In genomic region chr7:132903796-132904195, GRCm38 (mm10) we compare ENCODE assay signal across 27 mouse cellular contexts. TPM values are rescaled to one million over a fixed set of nuclear protein-coding genes. Genes with fewer than 3 reads are reported as not detected.
A peak's percentile ranks its signal among the peaks of the same experiment; 100 is the strongest.
DNase-seq lines count a peak whose midpoint lies in the region; ATAC-seq and TF ChIP-seq lines count a peak whose summit lies in the region.
"Had no signal": no experiment of that assay in that cellular context is flagged by ENCODE, and none has a peak within 500 bp of the region (broad histone marks: within the 10 kb centered on the region; RNA-seq: fewer than 3 reads in every experiment).

No protein-coding gene starts in this region.

- H3K36me3 ChIP-seq in liver, postnatal 0 days (replicated peaks; ENCODE audit: insufficient read depth, low read length) = no peaks in the 10 kb centered on the region
- H3K36me3 ChIP-seq in liver, embryonic 11.5 days (ENCODE audit: control insufficient read depth, insufficient read depth, low read length) = no peaks in the 10 kb centered on the region
- H3K36me3 ChIP-seq in E14TG2a.4 (ENCODE audit: insufficient read depth, low read length) = no peaks in the 10 kb centered on the region
- H3K36me3 ChIP-seq: embryonic facial prominence, embryonic 13.5 days; hindbrain, embryonic 15.5 days; midbrain, embryonic 15.5 days had no signal

- no peaks in the 10 kb centered on the region for H3K4me1 ChIP-seq in liver, postnatal 0 days (ENCODE audit: insufficient read depth)
- H3K4me1 ChIP-seq in liver, embryonic 11.5 days (replicated peaks; ENCODE audit: control insufficient read depth, insufficient read depth, low read length) = no peaks in the 10 kb centered on the region
- no peaks in the 10 kb centered on the region; the same call in 1 of the 2 replicates for H3K4me1 ChIP-seq in E14TG2a.4 (replicated peaks; ENCODE audit: low read depth, low read length)
- H3K4me1 ChIP-seq: embryonic facial prominence, embryonic 13.5 days; forebrain, embryonic 13.5 days; hindbrain, embryonic 15.5 days; midbrain, embryonic 15.5 days had no signal

- intact Hi-C loops in heart, postnatal 14 days (cut with DNase I) = no loop called here

- H3K4me2 ChIP-seq in liver, postnatal 0 days (ENCODE audit: low read depth, low read length) = no peak overlapping the region
- H3K4me2 ChIP-seq in liver, embryonic 11.5 days = no peak overlapping the region
- H3K4me2 ChIP-seq: embryonic facial prominence, embryonic 13.5 days; forebrain, embryonic 13.5 days; hindbrain, embryonic 15.5 days; midbrain, embryonic 15.5 days had no signal

- no peak for TF ChIP-seq EP300 in liver, postnatal 0 days (IDR thresholded peaks at IDR 0.05; ENCODE audit: low read depth)

- H3K9me3 ChIP-seq in liver, postnatal 0 days (ENCODE audit: low read length) = no peaks in the 10 kb centered on the region
- peaks cover 4% of the 10 kb centered on the region; the same call in 1 of the 2 replicates for H3K9me3 ChIP-seq in liver, embryonic 11.5 days (ENCODE audit: control insufficient read depth, low read length)
- peaks cover 15% of the 10 kb centered on the region for H3K9me3 ChIP-seq in E14TG2a.4 (ENCODE audit: low read length)
- H3K9me3 ChIP-seq: forebrain, embryonic 13.5 days; hindbrain, embryonic 15.5 days; midbrain, embryonic 15.5 days had no signal

- H3K27ac ChIP-seq in liver, postnatal 0 days (ENCODE audit: low read depth) = no peak overlapping the region
- no peak overlapping the region for H3K27ac ChIP-seq in liver, embryonic 11.5 days (ENCODE audit: low read depth, low read length)
- H3K27ac ChIP-seq: embryonic facial prominence, embryonic 13.5 days; forebrain, embryonic 13.5 days; hindbrain, embryonic 15.5 days; midbrain, embryonic 15.5 days had no signal

- WGBS in liver, postnatal 0 days (ENCODE audit: insufficient replicate concordance) = 57% methylated on average over 3 of the region's 3 CpGs
- 63% methylated on average over 3 of the region's 3 CpGs for WGBS in liver, embryonic 11.5 days

- H3K27me3 ChIP-seq in liver, postnatal 0 days (ENCODE audit: insufficient read depth, low read length) = no peaks in the 10 kb centered on the region
- H3K27me3 ChIP-seq in liver, embryonic 11.5 days (replicated peaks; ENCODE audit: control insufficient read depth, insufficient read depth, low read length) = no peaks in the 10 kb centered on the region
- peaks cover 8% of the 10 kb centered on the region for H3K27me3 ChIP-seq in E14TG2a.4 (ENCODE audit: insufficient read depth, low read length)
- H3K27me3 ChIP-seq: embryonic facial prominence, embryonic 13.5 days; forebrain, embryonic 13.5 days; hindbrain, embryonic 15.5 days; midbrain, embryonic 15.5 days had no signal

- H3K4me3 ChIP-seq in liver, postnatal 0 days (ENCODE audit: low read depth, low read length) = no peak overlapping the region
- no peak overlapping the region for H3K4me3 ChIP-seq in liver, embryonic 11.5 days (ENCODE audit: low read depth, low read length)
- no peak overlapping the region for H3K4me3 ChIP-seq in E14TG2a.4 (replicated peaks; ENCODE audit: low read length)
- H3K4me3 ChIP-seq: embryonic facial prominence, embryonic 13.5 days; erythroblast, embryonic 14.5 days; forebrain, embryonic 13.5 days; hindbrain, embryonic 15.5 days; megakaryocyte, embryonic 14.5 days; midbrain, embryonic 15.5 days; myocyte had no signal

- TF ChIP-seq CTCF in liver, postnatal 0 days (IDR thresholded peaks at IDR 0.05; ENCODE audit: low read depth) = 0 out of 2 replicates have a peak, but pooled peaks have one; percentile 17
- TF ChIP-seq CTCF in E14TG2a.4 (conservative IDR thresholded peaks at IDR 0.05; ENCODE audit: low read length) = 0 out of 2 replicates have a peak, but pooled peaks have one; percentile 19

- ATAC-seq in liver, postnatal 0 days = no peak
- no peak for ATAC-seq in liver, embryonic 11.5 days (replicated peaks; ENCODE audit: low FRiP score)
- no peak for ATAC-seq in frontal cortex, adult (ENCODE audit: low TSS enrichment)
- ATAC-seq: forebrain, embryonic 13.5 days; midbrain, embryonic 15.5 days had no signal

- H3K9ac ChIP-seq in liver, postnatal 0 days (replicated peaks) = no peak overlapping the region
- no peak overlapping the region for H3K9ac ChIP-seq in liver, embryonic 11.5 days (ENCODE audit: low read depth, low read length)
- H3K9ac ChIP-seq: embryonic facial prominence, embryonic 13.5 days; forebrain, embryonic 13.5 days; hindbrain, embryonic 15.5 days; midbrain, embryonic 15.5 days had no signal

- peak; percentile 73 for DNase-seq in heart, adult 11 months
- DNase-seq in heart, postnatal 14 days = no peak
- DNase-seq in liver, postnatal 0 days = no peak
- no peak for DNase-seq in liver, embryonic 11.5 days (ENCODE audit: low spot score)
- peak; percentile 26 for DNase-seq in ZHBTc4 (ENCODE audit: low read depth, low spot score)
- no peak for DNase-seq in neural tube, embryonic 10.5 days (ENCODE audit: extremely low spot score, low spot score)
- DNase-seq: adrenal gland, adult 2 months; cerebellum, adult 11-12 months; cerebellum, postnatal 10 days; embryo, embryonic 11 days; gastrocnemius, postnatal 10 days; heart, postnatal 36 days; kidney, adult 8-10 months; kidney, postnatal 25 days; lung, adult 2 months; lung, postnatal 36 days; thymus, adult 18-20 months; thymus, postnatal 4 days had no signal

RNA-seq across cellular contexts. Expression of gene Zranb1, which starts 27.1 kb away (rescaled TPM):
- total RNA-seq in heart, postnatal 14 days (2021) = 10 to 100 TPM; 31.0 to 31.5 TPM
- 10.0 and 11.6 TPM in 2 replicates for polyA plus RNA-seq in liver, postnatal 0 days (2015; fragmentation: Nextera tagmentation; extraction: Ambion mirVana)
- 9.6 and 10.9 TPM in 2 replicates for polyA plus RNA-seq in liver, embryonic 11.5 days (2014; fragmentation: Nextera tagmentation; extraction: Ambion mirVana)

RNA-seq across cellular contexts. Expression of gene Abraxas2, which starts 44.8 kb away (rescaled TPM):
- total RNA-seq in heart, postnatal 14 days (2021) = 10 to 100 TPM; 19.2 to 20.8 TPM
- 13.0 and 15.5 TPM in 2 replicates for polyA plus RNA-seq in liver, postnatal 0 days (2015; fragmentation: Nextera tagmentation; extraction: Ambion mirVana)
- 26.9 and 28.5 TPM in 2 replicates for polyA plus RNA-seq in liver, embryonic 11.5 days (2014; fragmentation: Nextera tagmentation; extraction: Ambion mirVana)

RNA-seq across cellular contexts. Expression of gene Eef1akmt2, which starts 51.3 kb away (rescaled TPM):
- total RNA-seq in heart, postnatal 14 days (2021) = 10 to 100 TPM in 1 of 2 experiments, 1 to 10 TPM in 1; 9.5 to 10.9 TPM
- polyA plus RNA-seq in liver, postnatal 0 days (2015; fragmentation: Nextera tagmentation; extraction: Ambion mirVana) = 14.1 and 15.0 TPM in 2 replicates
- 50.4 and 54.0 TPM in 2 replicates for polyA plus RNA-seq in liver, embryonic 11.5 days (2014; fragmentation: Nextera tagmentation; extraction: Ambion mirVana)

Comparison
In these comparisons a context has a peak if more than half of its experiments do, and no peak if none do; other contexts are left out.
1. DNase-seq: peak in heart, adult 11 months (single experiment) and ZHBTc4 (single experiment); none in heart, postnatal 14 days (0 of 2), liver, postnatal 0 days (single experiment), liver, embryonic 11.5 days (single experiment) and neural tube, embryonic 10.5 days (single experiment).